Mouse (Mus musculus): Measurements from ENCODE around the gene Gm31571. TPM values are rescaled to one million over a fixed set of nuclear protein-coding genes. Genes with fewer than 3 reads are reported as not detected.
"Not testable (repeated sequence)": the region's sequence is repeated elsewhere in the genome, so short reads cannot be mapped to it uniquely, and the experiment has no call there.

The Gm31571 gene
- total RNA-seq (2012; rRNA removed): not detected in 2 replicates

GRCm38 (mm10) chrY:22051253-22051652 is at the start of gene Gm31571:
Gene Gm31571 (minus strand): TSS chrY:22051353.
- H3K4me3 ChIP-seq (ENCODE audit: insufficient read depth in 1 of 2, low read depth in 1 of 2, low read length in 2 of 2, poor library complexity in 1 of 2, severe bottlenecking in 1 of 2); H3K4me1 ChIP-seq (ENCODE audit: control insufficient read depth in 2 of 2, insufficient read depth in 2 of 2, low read length in 2 of 2, poor library complexity in 1 of 2); H3K9me3 ChIP-seq (ENCODE audit: control insufficient read depth, insufficient read depth, low read depth, low read length); H3K36me3 ChIP-seq (ENCODE audit: control insufficient read depth, insufficient read depth, low read length, poor library complexity, severe bottlenecking); H3K9ac ChIP-seq (ENCODE audit: insufficient read depth, low read depth, low read length, poor library complexity, severe bottlenecking); H3K27ac ChIP-seq (ENCODE audit: insufficient read depth, low read depth, low read length, poor library complexity, severe bottlenecking); DNase-seq (ENCODE audit: low read depth, low spot score); in situ Hi-C loops (cut with MboI; ENCODE audit: low sequenced_read_pairs in 2 of 2, unreplicated experiment in 2 of 2): not testable (repeated sequence)
